Mouse (Mus musculus) cerebellum, postnatal 4 days (tissue): ENCODE measurements around the gene Nkapd1.
A peak's percentile ranks its signal among the peaks of the same experiment; 100 is the strongest.

Experiments used
- DNase-seq, 2 experiments: peaks; one replicate each; pipeline ENCODE4 v3.0.0; 2022; ENCODE audit warnings: low spot score in 2 of 2, mixed read lengths in 1 of 2

The Nkapd1 gene

GRCm38 (mm10) chr9:50602055-50602845 lies 15.0 kb downstream of the Nkapd1 start:
- DNase-seq, result no peak

- no peak for DNase-seq
Measured at GRCm38 (mm10) chr9:50601536-50601935, 15.7 kb downstream of the Nkapd1 start.

DNA sequence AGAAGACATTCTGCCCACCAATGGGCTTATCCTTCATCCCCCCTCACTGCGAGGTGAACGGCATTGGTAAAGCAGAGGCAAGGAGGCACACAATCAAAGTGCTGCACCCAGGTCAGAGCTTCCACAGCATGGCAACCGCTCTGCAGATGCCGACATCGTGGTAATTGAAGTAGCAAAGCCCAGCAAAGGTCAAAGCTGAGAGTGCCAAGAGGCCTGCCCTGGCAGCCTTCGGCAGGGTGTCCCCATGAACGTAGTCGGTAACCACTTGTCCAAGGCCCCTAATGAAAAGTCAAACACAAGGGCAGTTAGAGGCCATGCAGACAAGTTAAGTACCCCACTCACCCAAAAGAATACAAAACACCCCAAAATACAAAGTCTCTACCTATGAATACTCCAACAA lies 20.3 kb downstream of the Nkapd1 start:
- no peak for DNase-seq

DNA sequence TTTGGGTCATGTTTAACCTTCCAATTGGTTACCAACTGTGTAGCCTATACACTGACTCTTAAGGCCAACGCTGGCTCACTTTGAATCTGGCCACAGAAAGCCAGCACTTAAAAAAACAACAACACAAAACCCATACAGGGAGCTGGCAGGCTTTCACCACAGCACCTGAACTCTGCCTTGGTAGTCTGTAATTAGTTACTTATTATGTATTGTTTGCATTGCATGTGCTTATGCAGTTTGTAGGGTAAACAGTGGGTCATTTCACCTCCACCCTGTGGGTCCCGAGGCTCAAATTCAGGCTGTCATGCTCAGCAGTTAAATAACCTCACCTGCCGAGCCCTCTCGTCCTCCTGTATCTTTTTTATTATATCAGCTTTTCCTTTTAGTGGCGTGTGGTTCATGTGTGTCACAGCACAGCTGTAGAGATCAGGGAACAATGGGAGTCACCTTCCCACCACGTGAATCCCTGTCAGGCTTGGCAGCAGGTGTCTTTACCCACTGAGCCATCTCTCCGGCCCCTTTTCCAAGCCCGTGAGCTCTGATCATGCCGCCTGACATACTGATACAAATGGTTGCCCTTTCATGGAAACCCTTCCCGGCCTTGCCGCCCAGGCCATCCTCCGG lies 22.4 kb downstream of the Nkapd1 start:
- DNase-seq, result no peak

DNA sequence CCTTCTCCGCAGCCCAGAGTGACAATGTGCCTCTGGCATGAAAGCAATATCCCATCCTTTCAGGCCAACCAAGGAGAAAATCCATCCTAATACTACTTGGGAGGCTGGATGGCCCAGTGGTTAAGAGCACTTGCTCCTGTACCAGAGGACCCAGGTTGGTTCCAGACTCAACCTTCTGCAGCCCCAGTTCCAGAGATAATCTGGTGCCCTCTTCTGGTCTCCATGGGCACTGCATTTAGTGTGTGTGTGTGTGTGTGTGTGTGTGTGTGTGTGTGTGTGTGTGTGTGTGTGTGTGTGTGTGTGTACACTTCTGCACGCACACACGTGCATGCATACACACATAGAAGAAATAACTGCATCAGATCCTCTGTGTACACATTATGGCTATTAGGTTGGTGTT lies 23.7 kb downstream of the Nkapd1 start:
- DNase-seq, result peak in 1 of 2 experiments; percentile 23

GRCm38 (mm10) chr9:50592955-50593354 lies 24.3 kb downstream of the Nkapd1 start:
- DNase-seq, result no peak

GRCm38 (mm10) chr9:50590856-50591518 lies 26.3 kb downstream of the Nkapd1 start:
- no peak for DNase-seq

DNA sequence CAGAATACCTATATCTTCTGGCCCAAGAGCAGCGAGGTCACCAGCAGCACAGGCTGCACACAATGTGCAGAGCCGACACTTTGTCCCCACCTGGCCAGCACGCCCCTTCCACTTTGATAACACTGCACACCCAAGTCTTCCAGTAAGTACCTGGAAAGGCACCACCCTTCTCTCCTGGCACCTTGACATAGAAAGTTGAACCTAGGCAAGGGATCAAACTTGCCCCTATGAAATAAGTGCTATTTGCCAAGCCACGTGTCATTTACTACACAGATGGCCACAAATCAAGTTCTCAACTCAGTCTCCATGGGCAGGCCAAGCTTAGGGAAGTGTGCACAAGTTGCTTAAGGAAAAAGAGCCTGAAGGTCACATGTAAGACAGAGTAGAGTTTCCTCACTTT lies 30.3 kb downstream of the Nkapd1 start:
- DNase-seq, result no peak

- no peak for DNase-seq
Measured at GRCm38 (mm10) chr9:50585145-50585818, 32.0 kb downstream of the Nkapd1 start.

- DNase-seq, result no peak
Measured at GRCm38 (mm10) chr9:50580370-50580769, 36.9 kb downstream of the Nkapd1 start.

GRCm38 (mm10) chr9:50569599-50570525 lies 47.4 kb downstream of the Nkapd1 start:
- DNase-seq, result no peak

GRCm38 (mm10) chr9:50567881-50568280 lies 49.4 kb downstream of the Nkapd1 start:
- no peak for DNase-seq

DNA sequence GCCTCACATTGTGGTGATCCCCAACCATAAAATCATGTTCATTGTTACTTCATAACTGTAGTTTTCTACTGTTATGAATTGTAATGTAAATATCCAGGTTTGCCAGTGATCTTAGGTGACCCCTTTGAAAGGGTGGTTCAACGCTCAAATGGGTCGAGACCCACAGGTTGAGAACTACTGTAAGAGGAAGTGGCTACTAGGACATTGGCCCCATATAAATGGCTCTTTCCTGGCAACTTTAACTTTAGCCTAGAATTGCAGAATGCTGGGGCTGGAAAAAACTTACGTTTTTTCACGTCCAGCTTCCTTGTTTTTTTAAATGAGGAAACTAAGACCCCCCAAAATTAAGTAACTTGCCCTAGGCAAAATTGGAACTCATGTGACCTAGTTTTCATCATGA lies 49.9 kb downstream of the Nkapd1 start:
- DNase-seq, result no peak

DNA sequence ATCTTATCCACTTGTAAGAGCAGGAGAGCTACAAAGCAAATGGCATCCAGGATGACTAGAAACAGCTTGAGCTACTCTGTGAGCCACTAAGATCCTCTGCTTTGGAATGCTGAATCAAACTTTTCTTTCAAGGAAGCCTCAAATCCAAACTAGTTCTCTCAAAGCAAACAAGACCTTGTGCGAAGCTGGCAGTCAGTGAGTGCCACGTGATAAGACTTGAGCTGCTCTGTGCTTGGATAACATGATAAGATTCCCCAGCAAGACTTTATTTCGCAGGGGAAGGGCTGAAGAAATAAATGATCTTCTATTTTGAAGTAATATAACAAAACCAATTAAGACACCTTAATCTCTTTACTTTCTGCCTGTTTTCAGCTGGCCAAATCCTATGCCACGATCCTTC lies 51.3 kb downstream of the Nkapd1 start:
- DNase-seq, result no peak

- peak in 1 of 2 experiments; percentile 16 for DNase-seq
Measured at GRCm38 (mm10) chr9:50565173-50565572, 52.1 kb downstream of the Nkapd1 start.

- DNase-seq, result no peak
Measured at GRCm38 (mm10) chr9:50561918-50562360, 55.3 kb downstream of the Nkapd1 start.

DNA sequence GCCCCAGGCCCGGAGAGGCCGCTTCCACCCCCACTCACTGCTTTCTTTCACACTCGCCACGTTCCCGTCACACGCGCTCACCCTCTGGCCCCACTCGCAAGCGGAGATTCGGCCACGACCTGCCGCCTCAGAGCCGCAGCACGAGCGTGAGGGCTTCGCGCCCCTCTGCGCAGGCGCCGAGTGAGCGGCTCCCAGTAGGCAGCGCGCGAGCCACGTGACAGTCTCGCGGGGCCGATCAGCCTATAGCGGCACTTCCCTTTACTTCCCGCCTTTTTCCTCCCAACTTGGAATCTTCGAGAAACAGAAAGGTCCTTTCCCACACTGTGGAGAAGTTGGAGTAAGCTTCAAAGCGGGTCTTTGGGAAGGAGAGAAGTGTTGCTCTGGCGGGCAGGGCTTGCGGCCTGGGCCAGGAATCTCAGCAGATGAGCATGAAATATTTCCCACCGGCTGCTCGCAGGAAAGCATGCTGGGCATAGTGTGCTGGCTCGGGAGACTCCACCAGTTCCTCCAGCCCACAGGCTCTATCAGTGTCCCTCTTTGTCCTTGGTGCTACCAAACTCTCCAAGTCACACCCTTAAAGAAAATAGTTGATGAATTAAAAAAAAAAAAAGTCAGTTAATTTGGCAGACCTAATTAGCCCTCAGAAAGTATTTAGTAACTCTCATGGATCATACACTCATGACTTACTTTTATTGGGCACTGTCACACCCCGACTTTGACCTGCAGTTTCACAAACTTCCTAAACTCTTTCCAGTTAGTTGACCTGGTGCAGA lies 55.9 kb downstream of the Nkapd1 start, which contains the start of gene Tex12:
TSS of gene Tex12 (minus strand) at position 181 of the 773 bp plus-strand sequence.
- no peak for DNase-seq
